Mouse (Mus musculus) ES-E14 (cell line): ENCODE measurements around the gene Ccn5. TPM values are rescaled to one million over a fixed set of nuclear protein-coding genes. Genes with fewer than 3 reads are reported as not detected.

Source experiments
- DNase-seq: peaks from one replicate; pipeline ENCODE4 v3.0.0-alpha.2; 2013; ENCODE audit warnings: low read depth, low spot score
- H3K27ac ChIP-seq: 2 replicates; pipeline ENCODE4 v1.5.1; 2012; ENCODE audit warnings: low read depth, mild to moderate bottlenecking, low read length, moderate library complexity, mixed read lengths; ENCODE audit not compliant: poor library complexity, insufficient read depth, severe bottlenecking
- H3K36me3 ChIP-seq: 2 replicates; pipeline ENCODE4 v1.6.1; 2012; ENCODE audit warnings: mild to moderate bottlenecking, low read length, moderate library complexity, mixed read lengths; ENCODE audit not compliant: control insufficient read depth, poor library complexity, insufficient read depth, severe bottlenecking
- H3K4me1 ChIP-seq, 2 experiments: fragments of 150-350 bp in 1 of 2; sonication (generic) in 1 of 2; 2 replicates each; pipeline ENCODE4 v1.6.1; 2012; ENCODE audit warnings: low read length in 2 of 2, mild to moderate bottlenecking in 1 of 2, mixed read lengths in 1 of 2; ENCODE audit not compliant: control insufficient read depth in 2 of 2, insufficient read depth in 2 of 2, poor library complexity in 1 of 2
- H3K4me3 ChIP-seq, 2 experiments: fragments of 150-350 bp in 1 of 2; sonication (generic) in 1 of 2; 2 replicates each; pipeline ENCODE4 v1.5.1; 2012; ENCODE audit warnings: low read length in 2 of 2, low read depth in 1 of 2, mild to moderate bottlenecking in 1 of 2, mixed read lengths in 1 of 2; ENCODE audit not compliant: insufficient read depth in 1 of 2, poor library complexity in 1 of 2, severe bottlenecking in 1 of 2
- H3K9ac ChIP-seq: 2 replicates; pipeline ENCODE4 v1.6.1; 2012; ENCODE audit warnings: low read depth, mild to moderate bottlenecking, low read length, mixed read lengths; ENCODE audit not compliant: poor library complexity, insufficient read depth, severe bottlenecking
- H3K9me3 ChIP-seq: fragments of 150-350 bp; sonication (generic); 2 replicates; pipeline ENCODE4 v1.6.1; 2012; ENCODE audit warnings: low read depth, mild to moderate bottlenecking, low read length; ENCODE audit not compliant: control insufficient read depth, insufficient read depth
- CHD2 ChIP-seq: IDR thresholded peaks from 2 replicates; pipeline ENCODE4 v1.6.1; 2014; ENCODE audit warnings: mild to moderate bottlenecking, low read depth, low read length, inconsistent platforms
- HCFC1 ChIP-seq: IDR thresholded peaks from 2 replicates; pipeline ENCODE4 v1.6.1; 2012; ENCODE audit warnings: low read length, inconsistent platforms, borderline replicate concordance; ENCODE audit not compliant: insufficient read depth
- MAFK ChIP-seq: IDR thresholded peaks from 2 replicates; pipeline ENCODE4 v1.6.1; 2014; ENCODE audit warnings: mild to moderate bottlenecking, low read depth, low read length, inconsistent platforms; ENCODE audit not compliant: insufficient read depth
- ZC3H11A ChIP-seq: IDR thresholded peaks from 2 replicates; pipeline ENCODE4 v1.6.1; 2012; ENCODE audit warnings: low read depth, mild to moderate bottlenecking, inconsistent platforms, low read length, borderline replicate concordance
- ZNF384 ChIP-seq: IDR thresholded peaks from 2 replicates; pipeline ENCODE4 v1.6.1; 2012; ENCODE audit warnings: low read depth, low read length, inconsistent platforms
- in situ Hi-C, 2 experiments: fragments of 600-800 bp; cut with MboI; formaldehyde crosslinking; loops; one replicate each; pipeline ENCODE4 v1.15.1; 2025; ENCODE audit warnings: low sequenced_read_pairs in 2 of 2, inconsistent platforms in 1 of 2; ENCODE audit not compliant: unreplicated experiment in 2 of 2
- total RNA-seq: library from RNA; depleted of rRNA; stranded (reverse); fragments of 300-350 nt; gene quantifications from 2 replicates; pipeline ENCODE4 v1.2.3, GENCODE M21; 2012

Ccn5 gene
- total RNA-seq, 1 experiment: 0.27 TPM

DNA sequence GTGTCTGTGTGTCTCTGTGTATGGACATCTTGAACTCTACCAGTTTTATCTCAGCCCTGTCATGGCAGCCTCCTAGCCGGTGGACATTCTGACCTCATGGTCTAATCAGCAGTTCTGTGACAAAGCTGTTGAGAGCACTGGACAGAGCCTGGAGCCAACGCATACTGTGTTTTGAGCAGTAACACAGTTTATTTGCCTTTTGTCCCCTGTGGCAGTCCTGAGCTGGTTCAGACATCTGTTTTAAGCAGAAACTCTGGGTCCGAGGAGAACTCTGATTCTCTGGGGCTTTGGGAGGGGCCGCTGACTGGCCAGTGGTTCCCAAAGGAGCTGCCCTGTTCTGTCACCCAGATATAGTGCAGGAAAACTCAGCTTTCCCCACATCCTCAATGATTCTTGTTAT is 36.8 kb upstream of the Ccn5 start:
- Histone ChIP-seq H3K9me3 (no peaks in the 10 kb centered on the region), H3K36me3 (no peaks in the 10 kb centered on the region), H3K9ac (no peak overlapping the region), H3K27ac (no peak overlapping the region), H3K4me3 (no peak overlapping the region), H3K4me1 (no peaks in the 10 kb centered on the region)
- TF ChIP-seq ZC3H11A (no peak), CHD2 (no peak), ZNF384 (no peak), HCFC1 (no peak), MAFK (no peak)
- in situ Hi-C loops: no loop called here
- DNase-seq: no peak

DNA sequence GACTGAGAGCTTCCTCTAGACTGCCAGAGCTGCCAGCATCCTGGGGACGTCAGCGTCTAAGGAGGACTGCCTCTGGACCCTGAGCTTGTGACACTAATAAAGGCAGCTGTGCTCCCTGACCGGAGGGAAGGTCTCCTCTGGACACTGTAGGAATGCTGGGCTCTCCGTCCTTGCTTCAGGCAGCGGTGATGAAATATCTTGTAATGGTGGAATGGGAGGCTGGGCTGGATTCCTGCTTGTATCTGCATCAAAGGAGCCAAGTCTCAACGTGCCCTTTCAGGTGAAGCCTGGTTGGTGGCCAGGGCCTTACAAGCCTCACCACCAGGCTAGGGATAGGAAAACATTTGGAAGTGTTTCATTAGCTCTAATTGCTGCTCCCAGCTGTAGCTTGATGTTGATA is 33.6 kb upstream of the Ccn5 start:
- DNase-seq: no peak
- TF ChIP-seq MAFK: no peak
- no peak for TF ChIP-seq CHD2
- no peak for TF ChIP-seq ZC3H11A
- TF ChIP-seq HCFC1: no peak
- no peak for TF ChIP-seq ZNF384
- in situ Hi-C loops: no loop called here
- no peaks in the 10 kb centered on the region for H3K36me3 ChIP-seq
- no peaks in the 10 kb centered on the region for H3K9me3 ChIP-seq
- no peaks in the 10 kb centered on the region for H3K4me1 ChIP-seq
- H3K4me3 ChIP-seq: no peak overlapping the region
- H3K9ac ChIP-seq: no peak overlapping the region
- no peak overlapping the region for H3K27ac ChIP-seq

DNA sequence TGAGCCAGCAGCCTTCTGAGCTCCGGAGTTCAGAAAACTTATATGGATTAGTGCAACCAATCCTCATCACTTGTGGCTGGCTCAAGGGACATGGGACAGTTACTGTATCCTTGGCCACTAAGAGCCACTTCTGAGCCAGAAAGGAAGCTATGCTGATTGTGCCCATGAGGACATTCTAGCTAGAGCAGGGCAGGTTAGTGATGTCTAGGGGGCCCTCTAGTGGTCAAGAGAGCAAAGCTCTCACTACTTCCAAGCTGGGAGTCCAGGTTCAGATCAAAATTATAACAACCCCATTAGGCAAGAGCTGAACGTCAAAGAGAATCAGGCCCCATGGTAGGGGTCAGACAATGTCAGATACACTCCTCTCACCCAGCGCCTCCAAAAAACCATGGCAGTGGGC is 33.0 kb upstream of the Ccn5 start:
- in situ Hi-C loops: no loop called here

DNA sequence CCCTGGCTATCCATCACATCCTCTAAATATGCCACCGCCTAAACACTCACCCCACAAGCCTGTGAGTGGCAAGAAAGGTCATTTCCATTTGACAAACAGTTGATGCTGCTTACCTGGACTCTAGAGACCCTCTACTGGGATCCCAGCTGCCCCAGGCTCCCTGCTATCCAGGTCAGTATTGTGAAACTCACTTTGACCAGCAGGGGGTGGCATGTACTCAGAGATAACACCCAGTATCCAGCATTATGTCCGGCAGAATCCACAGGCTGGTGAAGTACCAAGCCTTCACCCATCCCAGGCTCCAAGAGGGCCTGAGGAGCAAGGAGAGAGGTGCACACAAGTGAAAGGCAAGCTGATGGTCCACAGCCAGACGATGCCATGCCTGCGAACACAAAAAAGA is 32.2 kb upstream of the Ccn5 start:
- no peak for TF ChIP-seq CHD2
- TF ChIP-seq MAFK: no peak
- TF ChIP-seq ZNF384: no peak
- TF ChIP-seq ZC3H11A: no peak
- TF ChIP-seq HCFC1: no peak
- peak; percentile 34 for DNase-seq
- no peaks in the 10 kb centered on the region for H3K36me3 ChIP-seq
- in situ Hi-C loops: no loop called here
- no peak overlapping the region for H3K4me3 ChIP-seq
- no peaks in the 10 kb centered on the region for H3K9me3 ChIP-seq
- H3K9ac ChIP-seq: no peak overlapping the region
- no peak overlapping the region for H3K27ac ChIP-seq
- no peaks in the 10 kb centered on the region for H3K4me1 ChIP-seq

More for the DNA sequence above, 33.0 kb upstream of the Ccn5 start:
- peak; percentile 37 for DNase-seq
- no peaks in the 10 kb centered on the region for H3K9me3 ChIP-seq
- no peaks in the 10 kb centered on the region for H3K36me3 ChIP-seq
- no peak overlapping the region for H3K27ac ChIP-seq
- no peaks in the 10 kb centered on the region for H3K4me1 ChIP-seq
- no peak overlapping the region for H3K4me3 ChIP-seq
- no peak overlapping the region for H3K9ac ChIP-seq
- no peak for TF ChIP-seq MAFK
- peak; percentile 26; the same call in 1 of the 2 replicates for TF ChIP-seq ZC3H11A

DNA sequence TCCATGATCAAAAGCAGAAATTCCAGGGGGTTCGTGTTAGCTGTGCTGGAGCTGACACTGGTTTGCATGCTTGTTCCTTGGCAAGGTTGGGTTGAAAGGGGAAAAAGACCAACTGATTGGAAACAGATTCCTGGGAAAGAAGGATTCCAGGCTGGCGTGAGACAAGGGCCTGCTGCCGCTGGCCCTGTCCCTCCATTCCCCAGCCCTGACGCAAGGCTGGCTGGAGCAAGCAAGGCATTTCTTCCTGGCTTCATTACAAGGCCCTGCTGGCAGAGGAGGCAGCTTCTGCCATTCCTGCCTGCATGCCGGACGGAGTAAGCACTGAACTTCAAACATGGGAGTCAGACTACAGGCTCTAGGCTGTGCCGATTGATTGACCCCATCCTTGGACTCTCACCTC is 22.2 kb upstream of the Ccn5 start:
- H3K36me3 ChIP-seq: no peaks in the 10 kb centered on the region
- H3K9me3 ChIP-seq: no peaks in the 10 kb centered on the region
- in situ Hi-C loops: no loop called here
- H3K4me3 ChIP-seq: no peak overlapping the region
- no peak for TF ChIP-seq ZNF384
- TF ChIP-seq HCFC1: no peak
- TF ChIP-seq ZC3H11A: no peak
- no peak for TF ChIP-seq CHD2
- TF ChIP-seq MAFK: no peak
- no peak for DNase-seq
- H3K4me1 ChIP-seq: no peaks in the 10 kb centered on the region
- H3K27ac ChIP-seq: no peak overlapping the region
- no peak overlapping the region for H3K9ac ChIP-seq
